Mouse (Mus musculus): Measurements from ENCODE around the gene Bnip3.

GRCm38 (mm10) chr7:138843421-138843820 lies 65.9 kb downstream of the Bnip3 start:
- TF ChIP-seq CTCF (IDR thresholded peaks at IDR 0.05; ENCODE audit: borderline replicate concordance, extremely low read depth, insufficient read depth, insufficient read length) (no peak), POLR2A (IDR thresholded peaks at IDR 0.05; ENCODE audit: borderline replicate concordance, extremely low read depth, insufficient read depth, insufficient read length, poor library complexity, severe bottlenecking) (no peak)

Data from brain, embryonic 14.5 days (tissue).